Mouse (Mus musculus) lung, embryonic 14.5 days (tissue): ENCODE measurements around the gene Slc2a1. TPM values are rescaled to one million over a fixed set of nuclear protein-coding genes. Genes with fewer than 3 reads are reported as not detected.

ENCODE experiments used
- ATAC-seq: fragments of 200-750 bp; cut with Nextera tagmentation; 2 replicates; pipeline ENCODE4 v1.8.0; 2017; ENCODE audit warnings: mild to moderate bottlenecking, moderate TSS enrichment, moderate library complexity; ENCODE audit not compliant: insufficient read depth
- DNase-seq: peaks from one replicate; pipeline ENCODE4 v3.0.0-alpha.2; 2015
- H3K27ac ChIP-seq: fragments of 300-500 bp; sonication (generic); 2 replicates; pipeline ENCODE4 v1.5.1; 2014; ENCODE audit warnings: low read depth, mild to moderate bottlenecking, moderate library complexity
- H3K27me3 ChIP-seq: fragments of 300-500 bp; sonication (generic); 2 replicates; pipeline ENCODE4 v1.6.1; 2014; ENCODE audit warnings: low read length, control low read depth; ENCODE audit not compliant: insufficient read depth
- H3K36me3 ChIP-seq: fragments of 300-500 bp; sonication (generic); 2 replicates; pipeline ENCODE4 v1.6.1; 2014; ENCODE audit warnings: control low read depth; ENCODE audit not compliant: insufficient read depth
- H3K4me1 ChIP-seq: fragments of 300-500 bp; sonication (generic); 2 replicates; pipeline ENCODE4 v1.6.1; 2014; ENCODE audit warnings: antibody characterized with exemption, control low read depth; ENCODE audit not compliant: insufficient read depth
- H3K4me2 ChIP-seq: fragments of 300-500 bp; sonication (generic); 2 replicates; pipeline ENCODE4 v1.6.1; 2014; ENCODE audit warnings: mild to moderate bottlenecking
- H3K4me3 ChIP-seq: fragments of 300-500 bp; sonication (generic); 2 replicates; pipeline ENCODE4 v1.5.1; 2014; ENCODE audit warnings: low read depth, low read length
- H3K9ac ChIP-seq: fragments of 300-500 bp; sonication (generic); 2 replicates; pipeline ENCODE4 v1.6.1; 2014
- H3K9me3 ChIP-seq: fragments of 300-500 bp; sonication (generic); 2 replicates; pipeline ENCODE4 v1.6.1; 2016; ENCODE audit warnings: low read depth, low read length, control low read depth
- CTCF ChIP-seq: IDR thresholded peaks from 2 replicates; pipeline ENCODE4 v1.5.1; 2016; ENCODE audit warnings: antibody characterized with exemption, low read depth
- WGBS: fragments of 180-500 bp; shearing (Covaris S2); extraction: QIAGEN DNeasy Blood & Tissue Kit; methylation state at CpG from one replicate; pipeline ENCODE4 v1.1.7; 2014; 5-methylcytosine and 5-hydroxymethylcytosine counted together
- microRNA counts: library from miRNA; unstranded; fragments of <30 nt; microRNA quantifications from one replicate; lab custom pipeline; 2016
- microRNA-seq: library from miRNA; unstranded; fragments of <30 nt; microRNA quantifications from one replicate; pipeline ENCODE4, GENCODE M21; 2016; ENCODE audit warnings: borderline number of aligned reads
- polyA plus RNA-seq: library from polyadenylated mRNA; unstranded; fragments of >200 nt; fragmentation: Nextera tagmentation; extraction: Ambion mirVana; gene quantifications from 2 replicates; pipeline ENCODE4 v1.2.1, GENCODE M21; 2014

Slc2a1 gene
- polyA plus RNA-seq, 1 experiment from 2014 or later: 70.7 TPM

- H3K4me1 ChIP-seq: no peaks in the 10 kb centered on the region
- H3K27me3 ChIP-seq: no peaks in the 10 kb centered on the region
- TF ChIP-seq CTCF: no peak
- H3K4me3 ChIP-seq: no peak overlapping the region
- H3K36me3 ChIP-seq: no peaks in the 10 kb centered on the region
- ATAC-seq (no peak), DNase-seq (no peak)
- H3K9me3 ChIP-seq: no peaks in the 10 kb centered on the region
- no peak overlapping the region for H3K27ac ChIP-seq
- 75% methylated on average over 4 of the region's 4 CpGs for WGBS
- H3K9ac ChIP-seq: no peak overlapping the region
- H3K4me2 ChIP-seq: no peak overlapping the region
These were observed 77.3 kb downstream of the Slc2a1 start for GRCm38 (mm10) chr4:119185771-119186170.

MicroRNA genes within 50 kb of the gene (microRNA counts, 519-probe panel; counts per million panel counts)
- 30.5 counts per million for microRNA mmu-miR-1957 (lab: Ali Mortazavi, UCI)

Small RNA genes within 50 kb of the gene (microRNA-seq; reads per million reads assigned to microRNA genes)
- gene Mir1957a: not detected

Other genes with a start within 250 kb of the Slc2a1 start
- gene Olfr1331, start 244.1 kb upstream of the Slc2a1 start, polyA plus RNA-seq: not detected in 2 replicates
- not detected in 2 replicates for gene Olfr1330, start 220.1 kb upstream of the Slc2a1 start, polyA plus RNA-seq
- not detected in 2 replicates for gene Olfr1329, start 191.2 kb upstream of the Slc2a1 start, polyA plus RNA-seq
- not detected in 2 replicates for gene Olfr1328, start 170.1 kb upstream of the Slc2a1 start, polyA plus RNA-seq
- gene Lao1, start 147.1 kb upstream of the Slc2a1 start, polyA plus RNA-seq: not detected in 2 replicates
- gene Zfp691, start 65.5 kb downstream of the Slc2a1 start, polyA plus RNA-seq: 6.8 and 7.7 TPM in 2 replicates
- 0.57 and 0.79 TPM in 2 replicates for gene Ermap, start 81.3 kb downstream of the Slc2a1 start, polyA plus RNA-seq
- 134 TPM in 2 replicates for gene Svbp, start 86.6 kb downstream of the Slc2a1 start, polyA plus RNA-seq
- gene Tmem269, start 109.5 kb downstream of the Slc2a1 start, polyA plus RNA-seq: not detected in 2 replicates
- 29.0 and 32.3 TPM in 2 replicates for gene AU022252, start 124.0 kb downstream of the Slc2a1 start, polyA plus RNA-seq
- gene P3h1, start 124.2 kb downstream of the Slc2a1 start, polyA plus RNA-seq: 40.4 and 44.8 TPM in 2 replicates
- not detected in 2 replicates for gene Cldn19, start 146.7 kb downstream of the Slc2a1 start, polyA plus RNA-seq
- 880 and 902 TPM in 2 replicates for gene Ybx1, start 185.9 kb downstream of the Slc2a1 start, polyA plus RNA-seq
- 126 and 127 TPM in 2 replicates for gene Ppih, start 211.8 kb downstream of the Slc2a1 start, polyA plus RNA-seq